Mouse (Mus musculus): ENCODE results near the gene Get4.

Get4 gene

DNA sequence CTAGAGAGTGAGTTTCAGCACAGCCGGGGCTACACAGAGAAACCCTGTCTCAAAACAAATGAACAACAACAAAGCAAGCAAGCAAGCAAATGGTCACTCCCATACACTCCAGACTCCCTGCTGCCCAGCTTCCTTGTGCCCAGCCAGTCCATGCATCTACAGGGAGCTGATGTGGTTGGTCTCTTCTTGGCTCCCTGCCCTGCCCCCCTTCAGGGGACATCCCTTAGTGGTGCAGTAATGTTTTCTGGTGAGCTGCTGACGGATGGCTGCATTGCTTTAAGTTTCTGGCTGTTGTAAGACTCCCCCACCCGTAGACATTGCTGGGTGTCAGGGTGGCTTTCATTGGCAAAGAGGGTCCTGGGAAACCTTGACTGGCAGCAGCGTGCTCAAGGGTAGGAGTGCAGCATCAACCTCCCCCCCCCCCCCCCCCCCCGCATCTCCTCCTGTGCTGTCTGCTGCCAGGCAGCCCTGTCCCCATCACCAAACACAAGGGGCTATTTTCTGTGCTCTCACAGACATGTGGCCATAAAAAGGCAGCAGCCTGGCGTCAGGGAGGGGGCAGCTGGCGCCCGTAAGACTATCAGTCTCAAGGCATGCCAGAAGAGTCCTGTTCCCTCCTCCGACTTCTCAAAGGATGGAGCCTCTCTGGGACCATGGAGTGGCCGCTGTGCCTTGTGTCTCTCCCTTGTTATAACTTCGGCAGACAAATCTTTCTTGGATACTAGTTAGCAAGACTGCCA lies 29.4 kb downstream of the Get4 start:
- no peak for DNase-seq (ENCODE audit: extremely low read depth, insufficient read length, low spot score)

DNA sequence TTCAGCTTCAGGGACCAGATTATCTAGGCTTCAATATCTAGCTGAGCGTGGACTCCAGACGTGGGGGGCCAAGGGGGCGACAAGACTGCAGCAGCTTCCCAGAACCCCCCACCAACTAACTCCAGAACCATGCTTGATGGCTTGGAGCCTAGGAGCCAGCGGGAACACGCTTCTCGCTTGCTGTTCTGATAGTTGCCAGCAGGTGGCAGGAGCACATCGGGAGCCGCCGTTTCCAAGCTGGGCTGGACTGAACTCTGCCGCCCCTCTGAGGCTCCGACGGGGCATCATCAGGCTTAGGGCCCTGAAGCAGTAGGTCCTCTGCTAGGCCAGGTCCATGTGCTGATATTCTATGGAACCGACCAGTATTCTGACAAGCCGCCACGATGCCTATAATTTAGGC lies 30.1 kb downstream of the Get4 start:
- DNase-seq (ENCODE audit: extremely low read depth, insufficient read length, low spot score), result peak; percentile 51

DNA sequence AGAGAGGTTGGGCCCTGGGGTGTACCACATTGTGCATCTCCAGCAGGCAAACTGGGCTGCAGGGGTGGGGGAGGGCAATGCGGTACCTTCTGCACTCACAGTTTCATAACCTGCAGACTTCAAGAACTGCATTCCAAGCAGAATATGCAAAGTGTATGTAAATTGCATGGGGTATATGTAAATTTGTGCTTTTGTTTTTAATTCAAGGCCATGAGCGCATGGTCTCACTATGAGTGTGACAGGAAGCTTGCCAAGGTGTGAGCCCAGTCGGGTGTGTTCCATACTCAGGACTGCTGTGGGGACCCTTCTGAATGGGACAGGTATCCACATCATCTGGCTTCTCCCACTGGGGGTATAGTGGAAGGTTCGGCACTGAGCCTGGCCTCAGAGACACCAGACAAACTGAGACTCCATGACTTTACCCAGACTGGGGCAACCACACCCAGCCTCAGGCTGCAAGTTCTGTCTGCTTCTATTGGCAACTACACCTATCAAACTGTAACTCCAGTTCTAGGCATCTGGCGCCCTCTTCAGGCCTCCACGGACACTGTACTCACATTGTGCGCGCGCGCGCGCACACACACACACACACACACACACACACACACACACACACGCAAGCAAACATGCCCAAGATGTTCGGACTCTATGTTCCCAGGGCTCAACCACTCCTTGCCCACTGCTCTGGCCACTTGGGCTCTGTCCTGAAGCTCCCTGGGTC lies 31.5 kb downstream of the Get4 start:
- no peak for DNase-seq (ENCODE audit: extremely low read depth, insufficient read length, low spot score)

DNA sequence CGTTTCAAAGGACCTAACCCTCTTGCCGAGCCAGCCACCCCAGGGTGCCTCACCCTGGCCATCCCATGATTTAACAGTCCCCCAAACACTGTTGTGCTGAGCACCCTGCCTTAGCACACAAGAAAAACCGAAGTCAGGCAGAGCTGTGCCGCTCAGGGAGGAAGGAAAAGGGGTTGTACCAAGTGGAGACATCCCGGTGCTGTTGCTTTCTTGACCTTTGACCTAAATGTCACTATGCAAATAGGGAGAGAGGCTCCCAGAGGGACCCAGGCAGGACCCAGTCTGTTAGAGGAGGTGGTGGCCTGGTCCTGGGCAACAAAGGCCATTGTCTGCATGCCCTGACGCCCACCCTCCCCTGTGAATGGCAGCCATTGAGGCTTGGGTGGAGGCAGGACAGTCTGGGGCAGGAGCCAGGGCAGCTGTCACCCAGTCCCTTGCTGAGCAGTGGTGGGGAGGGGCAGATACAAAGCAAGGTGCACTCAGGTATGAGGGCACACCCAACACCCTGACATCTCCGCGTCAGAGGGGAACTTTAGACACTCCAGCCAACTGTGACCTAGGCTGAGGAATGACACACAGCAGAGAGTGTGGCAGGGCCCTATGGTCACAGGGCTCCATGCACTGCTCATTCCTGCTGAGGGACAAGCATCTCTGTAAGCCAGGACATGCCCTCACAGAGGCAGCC lies 33.4 kb downstream of the Get4 start:
- DNase-seq (ENCODE audit: extremely low read depth, insufficient read length, low spot score), result no peak

DNA sequence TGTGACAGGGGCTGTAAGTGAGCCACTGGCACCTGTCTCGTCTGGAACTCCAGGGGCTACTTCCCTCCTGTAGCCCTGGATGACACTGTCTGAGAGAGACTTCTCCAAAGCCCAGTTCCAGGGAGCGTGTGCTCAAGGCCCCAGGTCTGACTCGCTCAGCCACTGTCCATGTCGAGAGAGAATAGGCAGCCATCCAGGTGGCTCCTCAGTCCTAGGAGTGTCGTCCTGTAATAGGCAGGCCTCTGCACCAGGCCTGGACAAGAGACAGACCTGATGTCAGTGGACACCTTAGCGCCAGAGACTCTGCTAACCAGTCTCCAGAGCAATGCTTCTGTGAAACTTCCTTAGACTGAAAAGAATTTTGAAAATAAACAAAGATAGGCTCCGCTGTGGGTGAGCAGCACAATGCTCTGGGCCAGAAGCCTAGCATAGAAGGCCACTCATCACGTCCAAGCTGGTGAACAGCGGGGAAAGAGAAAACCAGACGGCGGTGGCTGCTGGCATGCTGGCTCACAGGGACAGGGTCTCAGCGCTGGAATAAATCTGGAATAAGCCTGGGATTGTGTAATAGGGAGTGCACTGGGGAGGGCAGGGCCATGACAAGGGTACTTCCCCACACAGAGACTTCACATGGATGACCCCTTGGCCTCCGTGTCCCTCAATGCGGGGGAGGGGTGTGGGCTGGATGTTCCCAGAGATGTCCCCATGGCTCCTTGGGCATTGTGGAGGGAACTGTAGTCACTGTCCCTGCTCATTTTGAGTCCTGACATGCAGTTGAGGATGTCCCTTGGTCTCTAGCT lies 34.2 kb downstream of the Get4 start:
- DNase-seq (ENCODE audit: extremely low read depth, insufficient read length, low spot score), result no peak

DNA sequence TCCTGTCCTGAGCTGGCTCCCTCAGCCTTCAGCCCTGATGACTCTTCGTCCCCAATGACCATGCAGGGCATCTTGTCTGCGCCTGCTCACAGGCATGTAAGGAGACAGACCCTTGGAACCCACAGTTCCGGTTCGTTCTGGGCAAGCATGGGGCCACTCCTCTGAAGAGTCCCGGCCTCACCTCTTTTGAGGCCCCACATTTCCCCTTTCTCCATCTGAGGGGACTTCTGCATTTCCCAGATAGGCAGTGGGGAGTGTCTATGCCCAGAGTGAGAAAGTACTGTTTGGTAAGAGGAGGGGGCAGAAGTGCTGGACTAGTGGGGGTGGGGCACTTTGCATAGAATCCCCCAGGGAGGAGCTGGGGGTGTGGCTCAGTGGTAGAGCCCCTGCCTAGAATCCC lies 35.0 kb downstream of the Get4 start:
- DNase-seq (ENCODE audit: extremely low read depth, insufficient read length, low spot score), result no peak

DNA sequence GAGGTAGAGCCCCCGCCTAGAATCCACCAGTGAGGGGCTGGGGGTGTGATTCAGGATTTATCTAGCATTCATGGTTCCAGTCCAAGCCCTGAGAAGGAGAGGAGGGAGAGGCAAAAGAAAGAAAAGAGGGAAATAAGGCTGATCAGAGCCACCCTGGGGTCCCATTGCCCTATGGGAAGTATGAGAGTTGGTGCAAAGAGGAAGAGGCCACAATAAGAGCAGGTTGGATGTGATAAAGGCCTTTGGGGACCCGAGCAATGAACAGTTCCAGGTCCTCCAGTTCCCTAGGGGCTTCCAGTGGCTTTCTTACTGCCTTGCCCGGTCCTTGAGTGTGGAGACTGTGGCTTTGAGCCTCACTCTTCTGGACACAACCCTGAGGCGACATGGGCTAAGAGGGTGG lies 35.7 kb downstream of the Get4 start:
- no peak for DNase-seq (ENCODE audit: extremely low read depth, insufficient read length, low spot score)

DNA sequence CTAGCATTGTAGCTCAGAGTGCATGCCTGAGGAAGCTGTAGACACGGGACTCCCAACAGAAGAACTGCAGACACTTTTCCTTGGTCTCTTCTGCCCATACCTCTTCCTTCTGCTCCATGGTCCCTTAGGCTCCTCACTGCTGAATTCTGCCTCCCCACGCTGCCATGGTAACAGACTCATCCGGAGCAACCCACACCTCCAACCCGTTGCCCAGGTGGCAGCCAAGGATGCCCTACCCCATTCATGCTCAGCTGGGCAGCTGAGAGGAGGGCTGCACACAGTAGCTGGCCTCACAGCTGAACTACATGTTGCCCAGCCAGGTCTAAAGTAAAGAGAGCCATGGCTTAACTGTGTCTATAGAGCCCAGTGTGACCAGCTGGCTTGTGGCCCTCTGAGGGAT lies 36.5 kb downstream of the Get4 start:
- no peak for DNase-seq (ENCODE audit: extremely low read depth, insufficient read length, low spot score)

DNA sequence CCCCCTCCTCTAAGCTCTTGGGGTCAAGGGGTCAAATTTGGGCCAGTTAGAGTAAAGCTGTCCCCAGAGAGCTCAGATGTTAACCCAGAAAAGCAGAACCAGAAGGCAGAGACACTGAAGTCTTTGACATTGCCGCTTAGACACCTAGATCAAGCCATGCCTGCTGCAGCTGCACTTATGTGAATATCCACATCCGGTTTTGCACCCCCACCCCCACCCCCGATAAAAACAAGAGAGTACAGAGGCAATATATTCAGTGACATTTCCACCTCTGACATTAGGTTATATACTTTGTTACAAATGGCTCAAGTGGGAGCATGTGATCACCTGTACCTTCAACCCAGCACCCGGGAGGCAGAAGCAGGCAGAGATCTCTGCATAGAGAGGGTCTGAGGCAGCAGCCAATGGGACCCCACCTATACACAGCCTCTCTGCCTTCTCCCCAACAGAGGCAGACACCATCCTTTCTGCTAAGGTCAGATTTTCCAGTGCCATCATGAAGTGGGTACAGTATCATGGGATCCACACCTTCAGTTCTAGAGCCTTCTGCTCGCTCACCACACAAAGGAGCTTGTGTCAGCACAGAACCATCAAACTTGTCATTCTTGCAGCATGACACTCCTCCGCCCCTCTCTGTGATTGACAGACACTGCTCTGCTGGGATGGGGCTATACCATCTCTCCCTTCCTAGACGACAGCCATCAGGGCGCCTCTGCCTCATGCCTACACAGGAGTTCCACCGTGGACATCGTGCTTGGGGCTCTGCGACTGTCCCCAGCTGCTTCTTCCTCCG lies 38.5 kb downstream of the Get4 start:
- DNase-seq (ENCODE audit: extremely low read depth, insufficient read length, low spot score), result no peak

DNA sequence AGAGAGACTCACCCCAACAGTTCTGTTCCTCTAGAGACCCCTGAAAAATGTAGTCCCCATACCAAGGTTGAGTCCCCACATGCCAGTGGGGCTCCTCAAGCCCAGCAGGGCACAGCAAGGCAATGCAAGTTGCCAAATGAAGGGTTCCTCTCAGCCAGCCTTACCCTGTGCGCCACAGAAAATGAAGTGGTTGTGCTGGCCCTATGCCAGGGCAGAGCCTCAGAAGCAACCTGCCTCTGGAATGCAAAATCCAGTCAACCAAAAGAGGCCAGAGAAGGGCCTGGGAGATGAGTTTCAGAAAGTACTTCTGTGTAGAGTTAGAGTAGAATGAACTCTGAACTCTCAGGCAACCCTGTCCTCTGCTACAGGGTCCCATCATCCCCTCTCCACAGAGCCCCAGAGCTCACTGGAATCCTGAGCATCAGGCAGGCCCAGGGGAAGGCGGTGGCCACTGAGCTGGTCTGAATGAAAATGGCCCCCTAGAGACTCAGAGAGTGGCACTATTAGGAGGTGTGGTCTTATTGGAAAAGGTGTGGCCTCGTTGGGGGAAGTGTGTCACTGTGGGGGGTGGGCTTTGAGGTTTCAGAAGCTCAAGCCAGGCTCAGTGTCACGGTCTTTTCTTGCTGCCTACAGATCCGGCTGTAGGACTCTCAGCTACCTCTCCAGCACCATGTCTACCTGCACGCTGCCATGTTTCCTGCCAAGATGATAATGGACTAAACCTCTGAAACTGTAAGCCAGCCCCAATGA lies 39.9 kb downstream of the Get4 start:
- no peak for DNase-seq (ENCODE audit: extremely low read depth, insufficient read length, low spot score)

DNA sequence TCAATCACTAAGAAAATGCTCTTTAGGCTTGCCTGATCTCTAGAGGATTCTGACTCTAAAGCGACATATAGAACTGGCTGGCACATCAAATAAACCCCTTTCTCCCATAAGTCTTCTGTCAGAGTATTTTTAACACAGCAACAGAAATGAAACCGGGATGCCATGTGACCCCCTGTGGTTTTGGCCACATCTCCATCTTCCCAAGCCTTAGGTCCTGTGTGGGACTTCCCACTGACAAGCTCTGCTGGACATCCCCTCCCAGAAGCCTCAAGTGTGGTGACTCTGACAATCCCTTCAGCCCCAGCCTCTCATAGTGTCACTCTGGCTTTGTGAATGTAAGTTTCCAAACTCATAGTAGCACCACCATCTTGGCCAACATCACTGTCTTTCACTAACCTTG lies 42.0 kb downstream of the Get4 start:
- DNase-seq (ENCODE audit: extremely low read depth, insufficient read length, low spot score), result no peak

DNA sequence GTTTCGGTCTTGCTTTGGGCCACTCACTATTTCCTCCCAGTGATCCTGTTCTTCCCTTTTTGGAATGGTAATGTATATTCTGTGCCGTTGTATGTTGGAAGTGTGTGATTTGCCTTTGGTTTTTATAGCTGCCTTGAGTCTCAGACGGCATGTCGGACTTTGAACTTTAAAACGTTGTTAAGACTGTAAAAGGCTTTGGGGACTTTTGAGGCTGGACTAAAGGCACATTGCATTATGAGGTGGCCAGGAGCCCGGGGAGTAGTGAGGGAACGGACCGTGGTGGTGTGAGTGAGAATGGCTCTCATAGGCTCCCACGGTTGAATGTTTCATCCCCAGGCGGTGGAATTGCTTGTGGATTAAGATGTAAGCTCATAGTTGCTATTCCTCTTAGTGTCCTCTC lies 45.0 kb downstream of the Get4 start:
- no peak for DNase-seq (ENCODE audit: extremely low read depth, insufficient read length, low spot score)

DNA sequence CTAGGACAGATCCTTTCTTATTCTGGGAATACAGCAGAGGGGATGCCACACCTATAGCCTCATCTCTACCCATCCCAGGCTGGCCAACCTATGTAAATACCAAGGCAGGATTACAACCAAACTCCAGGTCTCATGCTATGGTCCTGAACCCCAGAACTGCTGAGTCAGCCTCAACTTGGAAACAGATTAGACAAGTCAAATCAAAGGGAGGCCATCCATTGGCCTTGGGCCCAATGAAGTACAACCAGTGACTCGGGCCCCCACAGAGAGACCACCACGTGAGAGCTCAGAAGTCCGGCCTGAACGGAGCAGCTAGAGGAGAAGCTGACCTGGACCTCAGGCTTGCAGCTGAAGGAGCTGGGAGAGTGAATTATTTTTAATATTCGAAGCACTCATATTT lies 45.6 kb downstream of the Get4 start:
- DNase-seq (ENCODE audit: extremely low read depth, insufficient read length, low spot score), result no peak

DNA sequence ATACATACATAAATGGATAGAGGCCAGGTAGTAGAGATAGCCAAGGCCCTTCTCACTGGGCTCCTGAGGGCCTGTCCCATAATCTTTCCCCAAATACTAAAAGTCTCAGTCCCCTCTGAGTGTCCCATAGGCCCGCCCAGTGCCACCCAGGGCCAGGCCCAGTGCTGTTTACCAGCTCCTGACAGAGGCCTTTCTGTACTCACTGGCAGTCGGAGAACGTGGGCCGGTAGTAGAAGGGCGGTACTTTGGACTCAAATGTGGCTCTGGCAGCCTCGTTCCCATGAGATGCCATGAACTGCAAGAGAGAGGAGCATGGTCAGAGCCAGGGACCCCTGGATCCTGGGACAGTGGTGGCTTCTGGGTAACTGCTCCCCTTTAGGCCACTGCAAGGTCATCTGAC lies 50.0 kb downstream of the Get4 start:
- DNase-seq (ENCODE audit: extremely low read depth, insufficient read length, low spot score), result no peak

DNA sequence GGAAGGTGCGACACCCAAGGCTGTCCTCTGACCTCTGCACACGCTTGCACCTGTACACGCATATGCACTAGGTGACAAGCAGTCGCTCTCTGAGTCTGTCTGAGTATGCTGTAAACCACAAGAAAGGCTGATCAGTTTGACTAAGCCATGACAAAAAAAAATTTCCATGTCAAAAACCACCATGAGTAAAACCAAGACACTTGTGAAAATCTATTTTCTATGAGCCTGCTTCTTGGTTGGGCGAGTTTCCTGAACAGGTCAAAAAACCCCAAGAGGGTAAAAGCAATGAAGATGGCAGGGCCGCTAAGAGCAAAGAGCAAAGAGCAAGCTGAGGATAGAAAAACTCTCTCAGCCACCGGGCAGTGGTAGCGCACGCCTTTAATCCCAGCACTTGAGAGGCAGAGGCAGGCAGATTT lies 51.5 kb downstream of the Get4 start:
- no peak for DNase-seq (ENCODE audit: extremely low read depth, insufficient read length, low spot score)

DNA sequence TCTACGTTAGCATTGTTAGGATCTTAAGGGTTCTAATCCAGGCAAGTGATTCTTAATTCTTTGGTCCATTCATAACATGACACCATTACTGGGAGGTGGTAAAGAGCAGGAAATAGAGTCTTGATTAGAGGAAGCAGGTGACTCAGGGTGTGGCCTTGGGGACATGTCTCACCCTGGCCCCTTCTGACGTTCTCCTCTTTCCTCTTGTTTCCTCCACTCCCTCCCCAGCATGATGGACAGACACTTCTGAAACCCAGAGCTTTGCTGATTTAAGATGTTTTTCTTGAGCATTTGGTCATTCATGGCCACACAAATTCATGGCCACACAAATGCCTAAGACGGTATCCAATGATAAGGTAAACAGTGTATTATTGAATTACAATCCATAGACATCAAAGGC lies 57.8 kb downstream of the Get4 start:
- DNase-seq (ENCODE audit: extremely low read depth, insufficient read length, low spot score), result no peak

DNA sequence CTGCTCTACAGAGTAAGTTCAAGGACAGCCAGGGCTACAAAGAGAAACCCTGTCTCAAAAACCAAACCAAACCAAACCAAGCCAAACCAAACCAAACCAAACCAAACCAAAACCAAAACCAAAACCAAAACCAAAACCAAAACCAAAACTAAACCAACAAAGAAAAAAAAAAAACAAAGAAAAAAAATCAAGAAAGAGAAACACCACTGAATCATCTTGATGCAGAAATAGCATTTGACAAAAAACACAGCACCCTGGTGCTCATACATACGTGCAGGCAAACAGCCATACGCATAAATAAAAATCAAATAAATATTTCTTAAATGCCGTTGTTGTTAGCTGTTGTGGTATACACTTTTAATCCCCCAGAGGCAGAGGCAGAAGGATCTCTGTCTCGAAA lies 58.4 kb downstream of the Get4 start:
- DNase-seq (ENCODE audit: extremely low read depth, insufficient read length, low spot score), result no peak

DNA sequence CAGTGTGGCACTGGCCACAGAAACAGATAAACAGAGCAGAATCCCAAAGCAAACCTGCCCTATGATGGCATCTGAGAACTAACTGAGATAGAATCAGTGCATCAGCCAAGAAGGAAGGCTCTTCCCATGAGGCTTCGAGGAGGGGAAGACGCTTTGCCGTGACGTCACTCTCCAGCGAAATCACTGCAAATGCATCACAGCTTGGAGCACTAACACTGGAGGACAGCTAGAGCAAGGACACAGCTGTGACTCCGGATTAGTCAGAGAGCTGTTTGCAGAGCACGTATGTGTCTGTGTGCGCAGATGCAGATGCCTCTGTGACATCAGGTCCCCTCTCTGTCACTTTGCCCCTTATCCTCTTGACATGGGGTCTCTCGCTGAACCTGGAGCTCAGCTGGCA lies 59.7 kb downstream of the Get4 start:
- no peak for DNase-seq (ENCODE audit: extremely low read depth, insufficient read length, low spot score)

DNA sequence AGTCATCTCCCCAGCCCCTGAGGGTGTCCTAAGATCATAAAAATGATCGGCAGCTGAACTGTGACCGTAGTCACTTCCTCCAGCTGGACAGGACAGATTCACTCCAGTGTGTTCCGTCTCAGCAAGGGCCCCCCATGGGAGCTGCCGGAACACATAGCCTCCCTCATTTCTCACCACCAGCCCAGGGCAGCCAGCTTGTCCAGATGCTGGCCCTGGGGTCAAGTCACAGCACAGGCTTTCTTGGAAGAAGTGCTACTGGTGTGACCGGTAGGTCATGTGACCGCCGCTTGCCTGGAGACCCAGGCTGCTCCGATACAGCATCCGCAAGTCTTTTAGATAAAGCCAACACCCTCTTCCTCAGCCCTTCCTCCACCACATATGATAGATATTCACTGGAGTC lies 61.4 kb downstream of the Get4 start:
- DNase-seq (ENCODE audit: extremely low read depth, insufficient read length, low spot score), result no peak

Measured in 3134 (cell line).